Mouse (Mus musculus) gastrocnemius, adult 18-20 months (tissue): ENCODE measurements at regions not wholly inside any gene's neighbourhood (a gene's known extent, or its start where the extent isn't known, plus 50 kb on each side); places are given as distances from the start of the nearest gene placed in this dataset.
A peak's percentile ranks its signal among the peaks of the same experiment; 100 is the strongest.

ENCODE experiments used
- DNase-seq: peaks from one replicate; pipeline ENCODE4 v3.0.0; 2021; ENCODE audit warnings: low spot score

- DNase-seq = no peak
Measured at GRCm38 (mm10) chr3:133846301-133846700, 301.4 kb upstream of the Tet2 start.

GRCm38 (mm10) chr3:133874383-133874782, 329.4 kb upstream of the Tet2 start:
- DNase-seq = no peak

- DNase-seq = peak; percentile 56
Measured at GRCm38 (mm10) chr3:133876439-133877072, 331.6 kb upstream of the Tet2 start.

GRCm38 (mm10) chr3:133877310-133877709, 332.4 kb upstream of the Tet2 start:
- DNase-seq = no peak

GRCm38 (mm10) chr3:133880626-133881025, 335.7 kb upstream of the Tet2 start:
- no peak for DNase-seq

GRCm38 (mm10) chr3:133901931-133902330, 334.4 kb upstream of the Cxxc4 start:
- no peak for DNase-seq

GRCm38 (mm10) chr3:133922200-133922599, 314.1 kb upstream of the Cxxc4 start:
- no peak for DNase-seq

GRCm38 (mm10) chr3:133965322-133965721, 271.0 kb upstream of the Cxxc4 start:
- DNase-seq = no peak

- no peak for DNase-seq
Measured at GRCm38 (mm10) chr3:133968176-133968575, 268.1 kb upstream of the Cxxc4 start.

GRCm38 (mm10) chr3:133972774-133973173, 263.5 kb upstream of the Cxxc4 start:
- DNase-seq = no peak

- DNase-seq = no peak
Measured at GRCm38 (mm10) chr3:133987681-133988080, 248.6 kb upstream of the Cxxc4 start.

GRCm38 (mm10) chr3:133993971-133994370, 242.3 kb upstream of the Cxxc4 start:
- DNase-seq = no peak

GRCm38 (mm10) chr3:133999965-134000364, 236.3 kb upstream of the Cxxc4 start:
- DNase-seq = no peak

- no peak for DNase-seq
Measured at GRCm38 (mm10) chr3:134000595-134000994, 235.7 kb upstream of the Cxxc4 start.

GRCm38 (mm10) chr3:134014805-134015204, 221.5 kb upstream of the Cxxc4 start:
- DNase-seq = no peak

- no peak for DNase-seq
Measured at GRCm38 (mm10) chr3:134015412-134015811, 220.9 kb upstream of the Cxxc4 start.

GRCm38 (mm10) chr3:134033862-134034261, 202.4 kb upstream of the Cxxc4 start:
- DNase-seq = no peak

GRCm38 (mm10) chr3:134036310-134036934, 199.9 kb upstream of the Cxxc4 start:
- DNase-seq = no peak

- no peak for DNase-seq
Measured at GRCm38 (mm10) chr3:134050649-134051048, 185.6 kb upstream of the Cxxc4 start.

GRCm38 (mm10) chr3:134082461-134082860, 153.8 kb upstream of the Cxxc4 start:
- no peak for DNase-seq

- DNase-seq = no peak
Measured at GRCm38 (mm10) chr3:134099471-134100125, 136.7 kb upstream of the Cxxc4 start.

GRCm38 (mm10) chr3:134102151-134102738, 134.0 kb upstream of the Cxxc4 start:
- no peak for DNase-seq

- DNase-seq = no peak
Measured at GRCm38 (mm10) chr3:134104625-134105024, 131.7 kb upstream of the Cxxc4 start.
